Mouse (Mus musculus) forebrain, embryonic 10.5 days (tissue): ENCODE data around the gene Pax2. TPM values are rescaled to one million over a fixed set of nuclear protein-coding genes. Genes with fewer than 3 reads are reported as not detected.
A peak's percentile ranks its signal among the peaks of the same experiment; 100 is the strongest.

ENCODE experiments used
- DNase-seq: peaks from one replicate; pipeline ENCODE4 v3.0.0-alpha.2; 2017; ENCODE audit warnings: low spot score; ENCODE audit errors: extremely low spot score
- H3K27ac ChIP-seq: fragments of 300-500 bp; sonication (generic); 2 replicates; pipeline ENCODE4 v1.5.1; 2016; ENCODE audit warnings: mild to moderate bottlenecking
- H3K27me3 ChIP-seq: fragments of 300-500 bp; sonication (generic); 2 replicates; pipeline ENCODE4 v1.6.1; 2016; ENCODE audit warnings: mild to moderate bottlenecking; ENCODE audit not compliant: poor library complexity, severe bottlenecking
- H3K36me3 ChIP-seq: fragments of 300-500 bp; sonication (generic); replicated peaks from 2 replicates; pipeline ENCODE4 v1.6.1; 2016; ENCODE audit warnings: mild to moderate bottlenecking, moderate library complexity
- H3K4me1 ChIP-seq: fragments of 300-500 bp; sonication (generic); 2 replicates; pipeline ENCODE4 v1.6.1; 2016
- H3K4me3 ChIP-seq: fragments of 300-500 bp; sonication (generic); 2 replicates; pipeline ENCODE4 v1.5.1; 2016; ENCODE audit warnings: mild to moderate bottlenecking, moderate library complexity
- H3K9me3 ChIP-seq: fragments of 300-500 bp; sonication (generic); 2 replicates; pipeline ENCODE4 v1.6.1; 2016; ENCODE audit warnings: mild to moderate bottlenecking, moderate library complexity
- WGBS: fragments of 180-500 bp; shearing (Covaris S2); methylation state at CpG from one replicate; pipeline ENCODE4 v1.1.7; 2016; 5-methylcytosine and 5-hydroxymethylcytosine counted together
- polyA plus RNA-seq: library from polyadenylated mRNA; unstranded; fragments of >200 nt; fragmentation: Nextera tagmentation; extraction: Ambion mirVana; gene quantifications from 2 replicates; pipeline ENCODE4 v1.2.1, GENCODE M21; 2016

Gene Pax2
- polyA plus RNA-seq, 1 experiment from 2014 or later, result 0.56 TPM

DNA sequence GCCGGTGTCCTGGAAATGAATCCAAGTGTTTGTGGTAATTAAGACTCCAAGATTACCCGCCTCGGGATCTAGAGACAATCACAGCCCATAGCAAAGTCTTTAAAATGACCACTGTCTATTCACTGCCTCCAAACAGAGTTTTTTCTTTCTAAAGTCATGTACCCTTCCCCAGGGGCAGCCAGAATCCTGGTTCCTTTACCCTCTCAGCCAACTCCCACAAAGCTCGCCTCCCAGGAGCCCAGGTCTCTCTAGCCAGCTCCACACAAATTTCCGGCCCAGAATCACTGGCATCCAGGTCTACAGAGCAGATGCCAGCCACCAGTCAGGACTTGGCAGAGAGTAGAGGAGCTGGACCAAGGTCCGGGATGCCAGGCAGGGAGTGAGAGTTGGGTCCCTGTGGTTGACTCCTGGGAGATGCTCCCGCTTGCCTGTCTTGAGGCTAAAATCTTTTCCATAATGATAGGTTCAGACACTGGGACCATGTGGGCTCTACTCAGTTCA, 6.3 kb downstream of the Pax2 start:
- H3K27ac ChIP-seq, result no peak overlapping the region
- H3K9me3 ChIP-seq, result no peaks in the 10 kb centered on the region
- 63% methylated on average over 7 of the region's 7 CpGs for WGBS
- H3K4me1 ChIP-seq, result peaks cover 33% of the 10 kb centered on the region
- H3K4me3 ChIP-seq, result no peak overlapping the region
- no peak for DNase-seq
- H3K36me3 ChIP-seq, result no peaks in the 10 kb centered on the region
- peaks cover 95% of the 10 kb centered on the region for H3K27me3 ChIP-seq

DNA sequence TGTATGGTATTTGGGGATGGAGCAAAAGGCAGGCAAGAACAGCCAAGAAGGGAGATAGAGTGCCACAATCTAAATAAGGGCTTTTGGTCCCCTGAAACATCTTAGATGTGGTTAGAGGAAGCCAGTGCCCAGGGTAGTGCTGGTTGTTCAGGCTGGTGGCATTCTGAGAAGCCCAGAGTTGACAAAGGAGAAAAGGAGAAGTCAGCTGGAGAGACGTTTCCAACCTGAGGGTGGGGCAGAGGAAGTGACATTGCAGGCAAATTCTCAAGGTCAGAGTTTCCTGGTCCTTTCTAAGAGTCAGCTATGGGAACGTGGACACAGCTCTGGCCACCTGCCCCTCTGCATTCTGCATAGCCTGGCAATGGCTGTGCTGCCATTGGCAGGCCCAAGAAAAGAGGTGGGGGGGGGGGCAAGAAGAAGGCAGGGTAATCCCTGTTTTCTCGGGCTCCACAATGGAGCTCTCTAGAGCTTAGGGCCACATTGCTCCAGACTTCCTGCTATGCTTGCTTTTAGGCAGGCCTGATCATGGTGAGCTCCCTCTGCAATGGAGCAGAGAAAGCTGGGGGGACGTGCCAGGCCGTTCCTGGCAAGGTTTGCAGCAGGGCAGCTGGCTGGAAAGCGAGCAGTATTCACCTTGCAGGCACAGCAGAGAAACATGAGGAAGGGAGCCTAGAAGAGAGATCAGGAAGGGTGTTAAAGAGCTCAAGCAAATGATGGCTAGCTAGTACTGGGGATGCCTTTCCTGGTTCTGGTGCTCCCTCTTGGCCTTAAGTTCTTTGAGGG, 14.6 kb downstream of the Pax2 start:
- Histone ChIP-seq H3K9me3 (no peaks in the 10 kb centered on the region), H3K27me3 (peaks cover 44% of the 10 kb centered on the region), H3K27ac (no peak overlapping the region), H3K4me3 (no peak overlapping the region), H3K36me3 (no peaks in the 10 kb centered on the region), H3K4me1 (peaks cover 4% of the 10 kb centered on the region; the same call in 1 of the 2 replicates)
- DNase-seq, result no peak
- WGBS, result 64% methylated on average over 6 of the region's 6 CpGs

GRCm38 (mm10) chr19:44771499-44771898, 15.7 kb downstream of the Pax2 start:
- no peaks in the 10 kb centered on the region for H3K9me3 ChIP-seq
- DNase-seq, result no peak
- H3K27ac ChIP-seq, result no peak overlapping the region
- no peak overlapping the region for H3K4me3 ChIP-seq
- H3K27me3 ChIP-seq, result peaks cover 38% of the 10 kb centered on the region
- WGBS, result 95% methylated on average over 13 of the region's 13 CpGs
- peaks cover 4% of the 10 kb centered on the region; the same call in 1 of the 2 replicates for H3K4me1 ChIP-seq
- no peaks in the 10 kb centered on the region for H3K36me3 ChIP-seq

DNA sequence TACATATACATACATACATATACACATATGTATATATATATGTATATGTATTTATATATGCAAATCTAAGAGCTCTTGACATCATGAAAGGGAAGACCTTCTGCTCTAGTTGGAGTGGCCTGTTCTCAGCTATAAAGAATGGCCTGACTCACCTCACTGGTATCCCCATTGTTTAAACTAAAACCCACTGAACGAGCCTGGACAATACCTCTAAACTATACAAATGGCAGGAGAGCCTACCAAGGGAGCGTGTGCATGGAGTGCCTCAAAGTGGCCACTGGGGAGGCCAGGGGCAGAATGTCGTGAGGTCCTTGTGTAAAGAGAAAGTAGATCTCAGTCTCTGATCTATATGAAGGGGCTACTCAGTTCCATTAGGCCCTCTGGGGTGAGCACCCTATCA, 26.1 kb downstream of the Pax2 start:
- H3K27me3 ChIP-seq, result peaks cover 17% of the 10 kb centered on the region; the same call in 1 of the 2 replicates
- H3K27ac ChIP-seq, result no peak overlapping the region
- H3K36me3 ChIP-seq, result no peaks in the 10 kb centered on the region
- DNase-seq, result no peak
- 65% methylated on average over 3 of the region's 3 CpGs for WGBS
- peaks cover 5% of the 10 kb centered on the region; the same call in 1 of the 2 replicates for H3K4me1 ChIP-seq
- no peak overlapping the region for H3K4me3 ChIP-seq
- no peaks in the 10 kb centered on the region for H3K9me3 ChIP-seq

DNA sequence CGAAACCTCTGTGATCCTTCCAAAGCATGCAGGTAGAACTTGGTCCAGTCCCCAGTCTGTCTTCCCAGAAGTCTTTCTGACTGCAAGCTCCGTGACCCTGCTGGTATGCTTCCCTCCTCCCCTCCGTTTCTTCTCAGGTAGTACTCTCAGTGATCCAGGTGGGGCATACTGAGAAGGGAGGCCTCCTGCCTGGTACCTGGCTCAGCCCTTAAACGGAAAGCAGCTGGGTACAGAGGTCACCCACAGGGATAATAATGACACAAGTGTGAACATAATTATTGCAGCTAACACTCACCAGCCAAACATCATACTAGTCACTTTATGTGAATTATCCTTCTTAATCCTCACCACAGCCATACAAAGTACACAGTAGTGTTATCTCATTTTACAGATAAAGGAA, 28.5 kb downstream of the Pax2 start:
- Histone ChIP-seq H3K9me3 (no peaks in the 10 kb centered on the region), H3K4me1 (peaks cover 5% of the 10 kb centered on the region; the same call in 1 of the 2 replicates), H3K27ac (no peak overlapping the region), H3K27me3 (peaks cover 28% of the 10 kb centered on the region; the same call in 1 of the 2 replicates), H3K4me3 (no peak overlapping the region), H3K36me3 (no peaks in the 10 kb centered on the region)
- DNase-seq, result no peak
- WGBS, result 66% methylated on average over 4 of the region's 4 CpGs

DNA sequence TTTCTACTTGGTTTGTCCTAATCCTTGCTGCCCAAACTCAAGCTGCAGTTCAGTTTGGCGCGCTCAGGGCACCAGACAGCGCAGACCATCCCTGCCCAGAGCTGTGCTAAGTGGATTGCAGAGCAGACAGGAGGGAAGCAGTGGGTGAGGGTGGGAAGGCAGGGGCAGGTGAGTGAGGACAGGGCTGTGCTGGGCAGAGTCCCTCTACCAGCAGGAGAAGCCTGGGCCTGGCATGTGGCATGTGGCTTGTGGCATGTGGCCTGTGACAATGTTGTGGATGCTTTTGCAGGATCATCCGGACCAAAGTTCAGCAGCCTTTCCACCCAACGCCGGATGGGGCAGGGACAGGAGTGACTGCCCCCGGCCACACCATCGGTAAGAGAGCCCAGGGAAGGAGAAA, 32.6 kb downstream of the Pax2 start:
- Histone ChIP-seq H3K4me1 (peaks cover 11% of the 10 kb centered on the region), H3K9me3 (no peaks in the 10 kb centered on the region), H3K36me3 (no peaks in the 10 kb centered on the region), H3K27ac (no peak overlapping the region), H3K4me3 (no peak overlapping the region), H3K27me3 (peaks cover 43% of the 10 kb centered on the region)
- WGBS, result 92% methylated on average over 8 of the region's 8 CpGs
- DNase-seq, result no peak

DNA sequence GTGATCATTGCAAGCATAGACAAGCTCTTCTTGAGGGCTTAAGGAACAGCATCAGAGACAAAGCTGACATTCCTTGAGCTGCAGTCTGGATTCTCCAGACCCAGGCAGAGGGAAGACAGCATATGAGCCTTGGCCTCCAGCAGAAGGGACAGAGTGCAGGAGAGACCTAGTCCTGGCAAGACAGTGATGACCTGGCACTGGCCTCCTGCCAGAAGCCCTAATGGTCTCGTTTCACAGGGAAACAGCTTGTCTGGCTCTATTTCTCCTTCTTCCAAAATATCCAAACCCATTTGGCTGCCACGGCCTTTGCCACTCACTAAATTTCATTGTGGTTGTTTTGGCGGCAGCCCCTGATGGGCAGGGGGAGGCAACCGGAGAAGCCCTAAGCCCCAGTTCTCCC, 36.1 kb downstream of the Pax2 start:
- no peaks in the 10 kb centered on the region for H3K9me3 ChIP-seq
- no peak for DNase-seq
- peaks cover 21% of the 10 kb centered on the region for H3K4me1 ChIP-seq
- no peak overlapping the region for H3K4me3 ChIP-seq
- WGBS, result 89% methylated on average over 4 of the region's 4 CpGs
- peaks cover 32% of the 10 kb centered on the region for H3K27me3 ChIP-seq
- no peak overlapping the region for H3K27ac ChIP-seq
- H3K36me3 ChIP-seq, result no peaks in the 10 kb centered on the region

- 27% methylated on average over 21 of the region's 21 CpGs for WGBS
- peak; percentile 23 for DNase-seq
Measured at GRCm38 (mm10) chr19:44797110-44798060, 41.5 kb downstream of the Pax2 start.

GRCm38 (mm10) chr19:44798731-44799130, 42.9 kb downstream of the Pax2 start:
- no peaks in the 10 kb centered on the region for H3K9me3 ChIP-seq
- no peak for DNase-seq
- WGBS, result 93% methylated on average over 6 of the region's 6 CpGs
- H3K36me3 ChIP-seq, result no peaks in the 10 kb centered on the region
- peaks cover 73% of the 10 kb centered on the region for H3K4me1 ChIP-seq
- H3K4me3 ChIP-seq, result no peak overlapping the region
- H3K27ac ChIP-seq, result no peak overlapping the region
- peaks cover 69% of the 10 kb centered on the region for H3K27me3 ChIP-seq

More at GRCm38 (mm10) chr19:44797110-44798060, 41.5 kb downstream of the Pax2 start:
- Histone ChIP-seq H3K36me3 (no peaks in the 10 kb centered on the region), H3K9me3 (no peaks in the 10 kb centered on the region), H3K4me1 (peaks cover 59% of the 10 kb centered on the region), H3K27ac (peak overlapping the region; percentile 73), H3K27me3 (peaks cover 56% of the 10 kb centered on the region), H3K4me3 (peak overlapping the region; percentile 11; the same call in 1 of the 2 replicates)

DNA sequence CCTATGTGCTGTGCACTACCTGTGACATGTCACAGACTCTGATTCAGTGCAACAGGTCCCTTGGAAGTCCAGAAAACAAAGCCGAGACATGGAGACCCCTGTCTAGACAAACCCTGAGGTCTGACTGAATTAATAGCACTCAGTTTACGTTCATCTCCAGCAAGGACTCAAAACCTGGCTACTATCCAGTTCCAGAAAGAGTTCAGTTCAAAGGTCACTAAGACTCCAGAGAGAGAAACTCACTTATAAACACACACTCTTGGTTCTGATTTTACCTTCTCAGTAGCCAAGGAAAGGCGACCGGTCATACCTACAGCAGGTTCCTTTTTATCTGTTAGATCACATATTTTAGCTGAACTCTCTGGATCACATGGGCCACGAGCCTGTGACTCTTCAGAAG, 43.3 kb downstream of the Pax2 start:
- DNase-seq, result no peak
- no peak overlapping the region for H3K4me3 ChIP-seq
- no peaks in the 10 kb centered on the region for H3K9me3 ChIP-seq
- H3K36me3 ChIP-seq, result no peaks in the 10 kb centered on the region
- H3K27ac ChIP-seq, result no peak overlapping the region
- H3K27me3 ChIP-seq, result peaks cover 73% of the 10 kb centered on the region
- peaks cover 73% of the 10 kb centered on the region for H3K4me1 ChIP-seq
- WGBS, result 88% methylated on average over 5 of the region's 5 CpGs

DNA sequence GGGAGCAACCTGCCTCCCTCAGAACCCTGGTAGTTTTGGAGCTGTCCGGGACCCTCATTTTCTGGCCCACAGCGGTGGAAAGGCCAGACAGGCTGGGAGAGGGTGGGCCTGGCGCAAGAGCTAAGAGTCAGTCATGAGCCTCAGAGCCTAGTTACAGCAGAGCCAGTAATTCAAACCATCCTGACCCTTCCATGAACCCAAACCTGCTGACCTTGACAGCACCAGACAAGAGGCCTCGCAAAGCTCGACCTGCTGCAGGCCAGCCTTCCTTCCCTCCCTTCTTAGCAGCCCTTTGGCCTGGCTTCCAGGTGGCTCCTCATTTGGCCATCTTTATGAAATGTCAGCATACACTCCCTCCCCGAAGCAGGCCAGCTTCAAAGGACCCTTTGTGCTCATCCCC, 44.5 kb downstream of the Pax2 start:
- 61% methylated on average over 6 of the region's 6 CpGs for WGBS
- Histone ChIP-seq H3K36me3 (no peaks in the 10 kb centered on the region), H3K27ac (peak overlapping the region; percentile 60; the same call in 1 of the 2 replicates), H3K9me3 (no peaks in the 10 kb centered on the region), H3K4me3 (no peak overlapping the region), H3K27me3 (peaks cover 82% of the 10 kb centered on the region), H3K4me1 (peaks cover 71% of the 10 kb centered on the region)
- no peak for DNase-seq

DNA sequence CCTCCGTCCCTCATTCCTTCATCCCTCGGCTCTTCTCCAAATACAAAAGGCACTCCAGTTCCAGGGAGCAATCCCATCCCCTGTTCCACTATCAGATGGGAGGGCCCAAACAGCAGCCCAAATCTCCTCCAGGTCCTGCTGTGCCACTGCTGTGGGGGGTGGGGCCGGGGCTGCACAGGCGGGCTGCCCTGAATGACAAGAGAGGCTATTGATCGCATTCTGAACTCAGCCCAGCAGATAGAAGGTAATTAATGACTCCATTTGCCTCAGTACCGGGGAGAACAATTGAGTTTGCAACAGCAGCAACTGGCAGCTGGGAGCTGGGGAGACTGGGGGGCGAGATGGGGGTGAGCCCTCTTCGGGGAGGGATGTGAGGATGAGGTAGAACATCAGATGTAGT, 52.9 kb downstream of the Pax2 start:
- H3K4me3 ChIP-seq, result peak overlapping the region; percentile 29
- peak overlapping the region; percentile 66 for H3K27ac ChIP-seq
- H3K4me1 ChIP-seq, result peaks cover 34% of the 10 kb centered on the region
- H3K36me3 ChIP-seq, result no peaks in the 10 kb centered on the region
- H3K27me3 ChIP-seq, result peaks cover 89% of the 10 kb centered on the region
- H3K9me3 ChIP-seq, result no peaks in the 10 kb centered on the region
- WGBS, result 2% methylated on average over 8 of the region's 8 CpGs
- no peak for DNase-seq
